Mouse (Mus musculus) neural tube, embryonic 11.5 days (tissue): ENCODE results near the gene Vmac. TPM values are rescaled to one million over a fixed set of nuclear protein-coding genes. Genes with fewer than 3 reads are reported as not detected.

Experiments
- ATAC-seq: fragments of 200-750 bp; cut with Nextera tagmentation; 2 replicates; pipeline ENCODE4 v1.8.0; 2017; ENCODE audit warnings: moderate number of reproducible peaks, mild to moderate bottlenecking, moderate TSS enrichment, moderate library complexity; ENCODE audit not compliant: insufficient read depth, low FRiP score, low TSS enrichment
- DNase-seq: peaks from one replicate; pipeline ENCODE4 v3.0.0-alpha.2; 2015; ENCODE audit warnings: low spot score
- H3K27ac ChIP-seq: fragments of 300-500 bp; sonication (generic); 2 replicates; pipeline ENCODE4 v1.5.1; 2014; ENCODE audit warnings: low read depth, mild to moderate bottlenecking, low read length
- H3K27me3 ChIP-seq: fragments of 300-500 bp; sonication (generic); 2 replicates; pipeline ENCODE4 v1.6.1; 2014; ENCODE audit warnings: mild to moderate bottlenecking, low read length, mixed read lengths; ENCODE audit not compliant: control insufficient read depth, insufficient read depth
- H3K36me3 ChIP-seq: fragments of 300-500 bp; sonication (generic); 2 replicates; pipeline ENCODE4 v1.6.1; 2014; ENCODE audit warnings: mild to moderate bottlenecking, low read length, moderate library complexity, mixed read lengths; ENCODE audit not compliant: control insufficient read depth, insufficient read depth
- H3K4me1 ChIP-seq: fragments of 300-500 bp; sonication (generic); 2 replicates; pipeline ENCODE4 v1.6.1; 2014; ENCODE audit warnings: low read length, mixed read lengths; ENCODE audit not compliant: control insufficient read depth, insufficient read depth
- H3K4me2 ChIP-seq: fragments of 300-500 bp; sonication (generic); 2 replicates; pipeline ENCODE4 v1.6.1; 2014; ENCODE audit warnings: low read depth, mild to moderate bottlenecking, moderate library complexity
- H3K4me3 ChIP-seq: fragments of 300-500 bp; sonication (generic); 2 replicates; pipeline ENCODE4 v1.5.1; 2014; ENCODE audit warnings: low read depth, low read length
- H3K9ac ChIP-seq: fragments of 300-500 bp; sonication (generic); 2 replicates; pipeline ENCODE4 v1.6.1; 2014; ENCODE audit warnings: mild to moderate bottlenecking, low read length
- H3K9me3 ChIP-seq: fragments of 300-500 bp; sonication (generic); 2 replicates; pipeline ENCODE4 v1.6.1; 2016; ENCODE audit warnings: low read length; ENCODE audit not compliant: control insufficient read depth
- WGBS: fragments of 180-500 bp; shearing (Covaris S2); extraction: QIAGEN DNeasy Blood & Tissue Kit; methylation state at CpG from one replicate; pipeline ENCODE4 v1.1.7; 2014; 5-methylcytosine and 5-hydroxymethylcytosine counted together
- polyA plus RNA-seq: library from polyadenylated mRNA; unstranded; fragments of >200 nt; fragmentation: Nextera tagmentation; extraction: Ambion mirVana; gene quantifications from 2 replicates; pipeline ENCODE4 v1.2.1, GENCODE M21; 2014

The Vmac gene
- polyA plus RNA-seq, 1 experiment from 2014 or later: 17.6 TPM

- Histone ChIP-seq H3K27me3 (no peaks in the 10 kb centered on the region), H3K4me3 (no peak overlapping the region), H3K36me3 (peaks cover 55% of the 10 kb centered on the region), H3K4me1 (no peaks in the 10 kb centered on the region), H3K9ac (no peak overlapping the region), H3K4me2 (no peak overlapping the region), H3K27ac (no peak overlapping the region), H3K9me3 (no peaks in the 10 kb centered on the region)
- DNase-seq (no peak), ATAC-seq (no peak)
- 100% methylated on average over 1 of the region's 1 CpGs for WGBS
These were observed 11.3 kb downstream of the Vmac start for GRCm38 (mm10) chr17:56706515-56706914.

- WGBS: 88% methylated on average over 4 of the region's 4 CpGs
- no peak overlapping the region for H3K27ac ChIP-seq
- DNase-seq (no peak), ATAC-seq (no peak)
- no peaks in the 10 kb centered on the region for H3K27me3 ChIP-seq
- H3K4me1 ChIP-seq: no peaks in the 10 kb centered on the region
- no peaks in the 10 kb centered on the region for H3K9me3 ChIP-seq
- peaks cover 50% of the 10 kb centered on the region for H3K36me3 ChIP-seq
- no peak overlapping the region for H3K4me2 ChIP-seq
- H3K4me3 ChIP-seq: no peak overlapping the region
- no peak overlapping the region for H3K9ac ChIP-seq
These were observed 14.8 kb downstream of the Vmac start for GRCm38 (mm10) chr17:56703038-56703437.

GRCm38 (mm10) chr17:56700451-56700850, 17.4 kb downstream of the Vmac start:
- H3K4me2 ChIP-seq: no peak overlapping the region
- H3K4me3 ChIP-seq: no peak overlapping the region
- WGBS: 85% methylated on average over 2 of the region's 2 CpGs
- no peak overlapping the region for H3K27ac ChIP-seq
- H3K36me3 ChIP-seq: peaks cover 47% of the 10 kb centered on the region
- no peak overlapping the region for H3K9ac ChIP-seq
- H3K27me3 ChIP-seq: no peaks in the 10 kb centered on the region
- DNase-seq: no peak
- H3K9me3 ChIP-seq: no peaks in the 10 kb centered on the region
- peak; percentile 31; the same call in 1 of the 2 replicates for ATAC-seq
- H3K4me1 ChIP-seq: no peaks in the 10 kb centered on the region

GRCm38 (mm10) chr17:56693851-56694310, 23.9 kb downstream of the Vmac start:
- Histone ChIP-seq H3K9ac (no peak overlapping the region), H3K4me2 (no peak overlapping the region), H3K27me3 (no peaks in the 10 kb centered on the region), H3K4me1 (no peaks in the 10 kb centered on the region), H3K9me3 (no peaks in the 10 kb centered on the region), H3K4me3 (no peak overlapping the region), H3K36me3 (peaks cover 36% of the 10 kb centered on the region), H3K27ac (no peak overlapping the region)
- 73% methylated on average over 6 of the region's 6 CpGs for WGBS
- no peak; the same call in 1 of the 2 replicates for ATAC-seq
- no peak for DNase-seq

GRCm38 (mm10) chr17:56693395-56693794, 24.4 kb downstream of the Vmac start:
- ATAC-seq (no peak), DNase-seq (no peak)
- Histone ChIP-seq H3K27me3 (no peaks in the 10 kb centered on the region), H3K36me3 (peaks cover 34% of the 10 kb centered on the region), H3K27ac (no peak overlapping the region), H3K4me3 (no peak overlapping the region), H3K4me2 (no peak overlapping the region), H3K4me1 (no peaks in the 10 kb centered on the region), H3K9me3 (no peaks in the 10 kb centered on the region), H3K9ac (no peak overlapping the region)
- 67% methylated on average over 1 of the region's 1 CpGs for WGBS

- Histone ChIP-seq H3K4me1 (no peaks in the 10 kb centered on the region), H3K4me2 (no peak overlapping the region), H3K27ac (no peak overlapping the region), H3K9ac (no peak overlapping the region), H3K36me3 (peaks cover 19% of the 10 kb centered on the region), H3K4me3 (no peak overlapping the region), H3K27me3 (no peaks in the 10 kb centered on the region), H3K9me3 (no peaks in the 10 kb centered on the region)
- ATAC-seq (no peak), DNase-seq (no peak)
- 89% methylated on average over 2 of the region's 2 CpGs for WGBS
These were observed 29.1 kb downstream of the Vmac start for GRCm38 (mm10) chr17:56688689-56689088.

- H3K27me3 ChIP-seq: no peaks in the 10 kb centered on the region
- DNase-seq (no peak), ATAC-seq (no peak)
- H3K9ac ChIP-seq: no peak overlapping the region
- no peak overlapping the region for H3K4me2 ChIP-seq
- H3K36me3 ChIP-seq: peaks cover 14% of the 10 kb centered on the region
- no peak overlapping the region for H3K4me3 ChIP-seq
- no peaks in the 10 kb centered on the region for H3K4me1 ChIP-seq
- H3K27ac ChIP-seq: no peak overlapping the region
- no peaks in the 10 kb centered on the region for H3K9me3 ChIP-seq
These were observed 29.8 kb downstream of the Vmac start for GRCm38 (mm10) chr17:56688045-56688444.

- no peaks in the 10 kb centered on the region for H3K9me3 ChIP-seq
- ATAC-seq: no peak
- no peak overlapping the region for H3K4me2 ChIP-seq
- no peaks in the 10 kb centered on the region for H3K27me3 ChIP-seq
- H3K36me3 ChIP-seq: peaks cover 12% of the 10 kb centered on the region
- H3K9ac ChIP-seq: no peak overlapping the region
- no peaks in the 10 kb centered on the region for H3K4me1 ChIP-seq
- WGBS: 85% methylated on average over 2 of the region's 4 CpGs
- H3K27ac ChIP-seq: no peak overlapping the region
- H3K4me3 ChIP-seq: no peak overlapping the region
- DNase-seq: no peak
These were observed 31.0 kb downstream of the Vmac start for GRCm38 (mm10) chr17:56686801-56687200.

- Histone ChIP-seq H3K9ac (no peak overlapping the region), H3K4me2 (no peak overlapping the region), H3K4me3 (no peak overlapping the region), H3K4me1 (no peaks in the 10 kb centered on the region), H3K27ac (no peak overlapping the region), H3K36me3 (peaks cover 12% of the 10 kb centered on the region), H3K9me3 (no peaks in the 10 kb centered on the region), H3K27me3 (no peaks in the 10 kb centered on the region)
- WGBS: 94% methylated on average over 2 of the region's 2 CpGs
- no peak for ATAC-seq
- no peak for DNase-seq
These were observed 33.2 kb downstream of the Vmac start for GRCm38 (mm10) chr17:56684649-56685048.
